Mouse (Mus musculus) gastrocnemius, adult 2 months (tissue): ENCODE results near the gene Traf2. TPM values are rescaled to one million over a fixed set of nuclear protein-coding genes. Genes with fewer than 3 reads are reported as not detected.

Source experiments
- DNase-seq: peaks from one replicate; pipeline ENCODE4 v3.0.0; 2022
- H3K27ac ChIP-seq: fragments of 200-600 bp; 2 replicates; pipeline ENCODE4 v1.8.1; 2022; ENCODE audit warnings: mild to moderate bottlenecking
- H3K4me3 ChIP-seq: fragments of 200-600 bp; 2 replicates; pipeline ENCODE4 v1.8.1; 2022; ENCODE audit warnings: mild to moderate bottlenecking, moderate library complexity
- CTCF ChIP-seq: fragments of 200-600 bp; IDR thresholded peaks from 2 replicates; pipeline ENCODE4 v1.8.1; 2022; ENCODE audit warnings: antibody characterized with exemption, mild to moderate bottlenecking, moderate library complexity
- intact Hi-C: fragments of 180-260 bp; cut with DNase I; formaldehyde crosslinking; loops from one replicate; pipeline ENCODE4 v1.15.1; 2025
- total RNA-seq, 2 experiments: library from RNA; stranded (reverse); gene quantifications; 2 replicates each; pipeline ENCODE4 v1.2.3; 2021

The Traf2 gene
- total RNA-seq, 2 experiments from 2014 or later, result 12.4 to 13.1 TPM

DNA sequence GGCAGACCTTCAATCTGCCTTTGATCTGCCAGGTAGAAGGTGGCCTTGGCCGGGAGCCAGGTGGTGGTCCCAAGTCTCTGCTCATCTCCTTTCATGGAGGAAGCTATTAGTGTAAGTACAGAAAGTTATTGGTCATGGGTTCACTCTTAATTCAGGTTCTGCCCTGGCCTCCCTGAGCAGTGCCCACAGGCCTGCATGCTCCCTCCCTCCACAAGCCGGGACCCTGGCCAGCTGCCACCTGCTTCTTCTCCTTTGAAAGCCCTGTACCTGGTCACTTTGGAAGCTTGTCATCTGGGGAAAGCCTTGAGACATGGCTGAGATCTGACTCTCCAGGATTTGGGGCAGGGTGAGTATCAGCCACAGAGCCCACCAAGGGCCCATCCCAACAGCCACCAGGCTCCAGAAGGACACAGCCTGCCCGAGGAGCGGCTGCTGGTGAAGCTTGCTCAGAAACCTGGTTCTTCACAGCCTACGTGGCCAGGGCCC, 53.2 kb downstream of the Traf2 start, which contains the start of gene Lcn12:
Lcn12 (minus strand) TSS at position 436 of the 486 bp plus-strand sequence.
- no peak for TF ChIP-seq CTCF
- Histone ChIP-seq H3K27ac (no peak within 1 kb of the TSS), H3K4me3 (no peak within 1 kb of the TSS)
- DNase-seq, result no peak
- intact Hi-C loops, result no loop called here

DNA sequence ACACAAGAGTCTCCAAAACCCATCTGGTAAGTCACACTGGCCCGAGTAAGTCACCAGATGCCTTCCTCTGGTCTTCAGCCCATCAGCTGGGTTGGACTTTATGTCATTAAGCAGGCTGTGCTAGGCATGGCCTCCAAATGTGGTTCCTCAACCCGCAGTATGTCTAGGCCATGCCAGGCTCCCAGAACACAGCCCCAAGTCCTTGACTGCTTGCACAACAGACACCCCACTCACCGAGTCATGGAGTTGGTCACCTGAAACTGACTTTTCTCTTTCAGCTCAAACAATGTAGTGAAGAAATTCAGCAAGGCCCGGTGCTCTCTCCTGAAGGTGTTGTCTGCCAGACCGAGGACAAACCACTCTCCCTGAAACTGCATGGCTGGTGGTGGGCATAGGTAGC, 53.8 kb downstream of the Traf2 start:
- no peak overlapping the region for H3K4me3 ChIP-seq
- no peak for TF ChIP-seq CTCF
- no peak for DNase-seq
- no peak overlapping the region for H3K27ac ChIP-seq
- intact Hi-C loops, result no loop called here

DNA sequence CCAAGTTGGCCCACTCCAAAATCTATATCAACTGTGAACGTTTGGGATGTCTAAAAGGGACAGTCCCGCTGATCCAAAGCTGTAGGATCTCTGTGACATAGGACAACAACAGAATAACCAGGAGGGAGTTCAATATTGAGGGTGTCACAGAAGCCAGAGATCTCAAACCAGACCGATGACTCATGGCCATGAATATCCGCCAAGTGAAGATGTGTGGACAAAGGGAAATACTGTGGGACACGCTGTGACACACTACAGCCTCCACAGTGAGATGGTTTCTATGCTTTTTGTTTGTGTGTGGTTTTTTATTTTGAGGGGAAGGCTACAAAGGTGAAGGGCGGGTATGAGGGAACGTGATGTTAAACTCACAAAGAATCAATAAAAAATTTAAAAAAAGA, 58.1 kb downstream of the Traf2 start:
- intact Hi-C loops, result no loop called here
- no peak for DNase-seq
- Histone ChIP-seq H3K27ac (no peak overlapping the region), H3K4me3 (no peak overlapping the region)
- no peak for TF ChIP-seq CTCF

DNA sequence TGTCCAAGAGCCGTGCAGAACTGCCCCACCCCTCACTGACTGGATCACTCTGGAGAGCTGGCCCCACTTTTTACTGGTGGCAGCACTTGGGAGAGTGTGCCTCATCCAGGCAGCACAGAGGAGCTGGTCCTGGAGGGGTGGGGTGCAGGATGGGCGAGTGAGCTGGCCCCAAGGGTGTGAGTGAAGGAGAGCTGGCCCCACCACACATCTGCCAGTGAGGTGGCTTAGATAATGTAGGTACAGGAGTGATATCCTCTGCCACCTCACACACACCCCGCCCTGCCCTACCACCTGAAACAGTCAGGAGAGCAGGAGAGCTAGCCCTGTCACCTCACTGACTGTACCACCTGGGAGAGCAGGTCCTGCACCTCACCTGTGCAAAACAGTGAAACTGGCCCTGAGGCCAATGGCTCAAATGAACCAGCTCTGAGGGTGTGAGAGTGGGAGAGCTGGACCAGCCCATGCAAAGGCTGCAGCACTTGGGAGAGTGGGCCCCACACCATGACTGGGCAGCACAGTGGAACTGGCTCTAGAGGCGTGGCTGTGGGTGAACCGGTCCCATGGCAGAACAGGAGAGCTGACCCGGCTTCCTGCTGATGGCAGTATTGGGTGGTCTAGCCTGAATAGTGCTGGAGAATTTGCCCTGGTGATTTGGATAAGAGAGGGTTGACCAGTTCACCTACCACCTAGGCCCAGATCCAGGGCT, 58.6 kb downstream of the Traf2 start:
- DNase-seq, result no peak

DNA sequence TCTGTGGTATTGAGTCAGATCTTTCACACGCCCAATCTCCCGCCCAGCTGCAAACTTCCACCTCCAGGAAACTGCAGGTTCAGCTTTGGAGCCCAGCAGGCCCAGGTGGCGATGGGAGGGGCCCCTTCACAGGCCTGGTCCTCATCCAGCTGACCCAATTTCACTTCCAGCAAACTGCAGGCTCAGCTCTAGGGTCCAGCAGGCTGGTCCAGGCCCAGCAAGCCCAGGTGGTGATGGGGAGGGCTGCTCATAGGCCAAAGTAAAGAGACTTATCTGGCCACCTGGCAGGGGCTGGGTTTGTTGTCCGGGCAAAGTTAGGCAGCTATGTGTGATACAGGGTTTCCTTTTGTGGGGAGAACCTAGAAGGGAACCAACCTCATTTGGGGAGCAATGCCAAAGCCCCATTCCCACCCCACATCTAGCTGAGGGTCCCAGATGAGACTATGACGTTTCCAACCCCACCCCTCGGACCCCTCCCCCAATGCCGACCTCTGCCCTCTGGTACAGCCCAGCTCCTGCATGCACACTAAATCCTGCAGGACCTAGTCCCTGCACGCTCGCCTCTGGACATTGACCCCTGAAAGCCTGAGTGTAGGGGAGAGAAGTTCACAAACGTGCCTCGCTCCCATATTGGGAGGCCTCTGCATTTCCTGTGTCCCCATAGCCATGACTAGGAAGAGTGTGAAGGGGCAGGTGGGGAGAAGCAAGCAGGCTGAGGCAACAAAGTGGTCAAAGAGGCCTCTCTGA, 61.7 kb downstream of the Traf2 start:
- TF ChIP-seq CTCF, result no peak
- peak; percentile 68 for DNase-seq
- Histone ChIP-seq H3K4me3 (no peak overlapping the region), H3K27ac (no peak overlapping the region)
- intact Hi-C loops, result no loop called here

More for the DNA sequence above, 58.6 kb downstream of the Traf2 start:
- no peak overlapping the region for H3K27ac ChIP-seq
- no peak overlapping the region for H3K4me3 ChIP-seq
- TF ChIP-seq CTCF, result no peak
- intact Hi-C loops, result no loop called here

DNA sequence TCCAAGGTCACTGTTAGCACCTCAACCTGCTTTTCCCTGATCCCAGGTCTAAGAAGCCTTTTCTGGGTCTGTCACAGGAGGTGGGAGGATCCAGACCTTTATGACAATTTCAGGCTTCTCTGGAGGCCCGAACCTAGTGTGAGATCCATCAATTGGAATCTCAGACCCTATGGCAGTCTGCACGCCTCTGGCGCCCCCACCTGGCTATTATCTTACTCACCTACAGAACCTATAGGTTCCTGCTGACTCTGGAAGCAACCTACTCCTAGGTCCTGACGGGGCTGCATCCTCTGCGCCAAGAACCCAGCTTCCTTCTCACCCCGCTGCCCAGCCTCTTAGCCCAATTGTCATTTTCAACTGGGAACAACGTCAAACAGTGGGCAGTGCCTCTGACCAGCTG, 63.8 kb downstream of the Traf2 start:
- no peak for DNase-seq
- no peak overlapping the region for H3K27ac ChIP-seq
- intact Hi-C loops, result loop anchor here (1.0 kb wide), 1 partner anchor 61 kb away; no protein-coding TSS in a partner anchor
- TF ChIP-seq CTCF, result peak; percentile 62
- H3K4me3 ChIP-seq, result no peak overlapping the region

DNA sequence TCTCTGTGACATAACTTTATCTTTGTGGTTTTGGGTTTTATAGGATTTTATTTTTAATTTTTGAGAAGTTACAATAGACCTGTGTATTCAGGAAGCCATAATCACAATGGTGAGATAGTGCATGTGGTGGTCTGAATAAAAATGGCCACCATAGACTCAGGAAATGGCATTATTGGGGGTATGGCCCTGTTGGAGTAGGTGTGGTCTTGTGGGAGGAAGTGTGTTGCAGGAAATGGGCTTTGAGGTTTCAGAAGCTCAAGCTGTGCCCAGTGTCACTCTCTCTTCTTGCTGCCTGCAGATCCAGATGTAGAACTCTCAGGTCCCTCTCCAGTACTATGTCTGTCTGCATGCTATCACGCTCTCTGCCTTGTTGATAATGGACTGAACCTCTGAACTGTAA, 66.2 kb downstream of the Traf2 start:
- intact Hi-C loops, result no loop called here
- DNase-seq, result no peak
- Histone ChIP-seq H3K4me3 (no peak overlapping the region), H3K27ac (no peak overlapping the region)
- no peak for TF ChIP-seq CTCF

DNA sequence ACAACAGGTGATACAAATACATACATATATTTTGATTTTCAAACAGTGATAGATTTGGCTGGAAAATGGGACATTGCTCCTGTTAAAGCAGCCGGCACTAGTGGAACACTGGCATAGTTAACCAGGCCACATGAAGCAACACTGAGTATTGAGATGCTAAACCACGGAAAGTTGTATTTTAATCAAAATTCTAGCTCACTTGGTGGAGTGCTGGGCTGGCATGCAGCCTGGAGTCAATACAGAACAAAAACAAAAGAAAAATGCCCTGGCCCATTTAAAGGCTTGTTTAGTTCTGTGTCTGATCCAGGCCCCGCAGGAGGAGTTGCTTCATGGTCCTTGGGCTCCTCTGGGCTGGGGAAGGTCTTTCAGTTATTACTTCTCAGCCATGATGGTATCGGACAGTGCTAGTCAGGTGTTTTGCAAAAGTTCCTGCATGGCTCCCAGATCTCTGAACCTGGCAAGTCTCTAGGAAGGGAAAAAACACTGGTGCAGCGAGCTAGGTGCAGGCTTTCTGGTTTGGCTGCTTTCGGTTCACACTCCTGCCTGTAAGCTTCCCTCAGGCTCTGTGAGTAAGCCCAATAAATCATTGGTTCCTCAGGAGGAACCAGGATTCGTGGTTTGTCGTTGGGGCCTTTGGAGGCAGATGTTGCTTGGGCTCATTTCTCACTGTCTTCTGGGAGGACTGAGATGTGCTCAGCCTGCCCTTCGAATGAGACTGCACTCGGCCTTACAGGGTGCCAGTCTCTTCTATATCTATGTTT, 67.0 kb downstream of the Traf2 start:
- TF ChIP-seq CTCF, result no peak
- intact Hi-C loops, result no loop called here
- H3K4me3 ChIP-seq, result no peak overlapping the region

DNA sequence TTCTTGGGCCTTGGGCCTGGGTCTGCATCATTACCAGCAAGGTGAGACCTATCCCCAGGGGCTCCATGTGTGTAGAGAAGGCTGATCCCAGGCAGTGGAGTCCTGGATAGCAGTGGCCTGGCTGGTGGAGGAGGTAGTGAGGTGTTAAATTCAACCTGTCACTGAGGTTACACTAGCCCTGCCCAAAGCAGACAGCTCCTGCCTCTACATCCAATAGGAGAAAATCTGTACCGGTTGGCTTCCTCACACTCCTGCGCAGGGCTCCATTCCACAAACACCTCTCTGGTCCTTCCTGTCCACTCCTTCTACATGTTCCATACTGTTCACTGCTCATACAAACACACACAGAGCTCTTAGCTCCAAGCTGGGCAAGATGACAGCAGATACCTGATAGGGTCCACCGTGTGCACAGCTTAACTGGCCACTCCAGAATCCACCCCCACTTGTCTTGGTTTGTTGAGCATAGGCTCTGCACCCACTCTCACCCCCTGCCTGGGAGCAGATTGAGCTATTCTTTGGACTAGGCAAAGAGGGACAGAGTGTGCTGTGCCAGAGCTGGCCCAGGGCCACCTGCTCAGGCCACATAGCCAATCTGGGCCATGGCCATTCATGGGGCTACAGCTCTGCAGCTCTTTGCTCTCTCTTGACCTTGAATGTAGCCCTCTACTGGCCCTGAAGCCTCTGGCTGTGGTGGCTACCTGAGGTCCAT, 68.6 kb downstream of the Traf2 start:
- H3K27ac ChIP-seq, result peak overlapping the region; percentile 50
- no peak overlapping the region for H3K4me3 ChIP-seq
- TF ChIP-seq CTCF, result no peak
- DNase-seq, result peak; percentile 81
- intact Hi-C loops, result no loop called here

More for the DNA sequence above, 67.0 kb downstream of the Traf2 start:
- DNase-seq, result no peak
- no peak overlapping the region for H3K27ac ChIP-seq

DNA sequence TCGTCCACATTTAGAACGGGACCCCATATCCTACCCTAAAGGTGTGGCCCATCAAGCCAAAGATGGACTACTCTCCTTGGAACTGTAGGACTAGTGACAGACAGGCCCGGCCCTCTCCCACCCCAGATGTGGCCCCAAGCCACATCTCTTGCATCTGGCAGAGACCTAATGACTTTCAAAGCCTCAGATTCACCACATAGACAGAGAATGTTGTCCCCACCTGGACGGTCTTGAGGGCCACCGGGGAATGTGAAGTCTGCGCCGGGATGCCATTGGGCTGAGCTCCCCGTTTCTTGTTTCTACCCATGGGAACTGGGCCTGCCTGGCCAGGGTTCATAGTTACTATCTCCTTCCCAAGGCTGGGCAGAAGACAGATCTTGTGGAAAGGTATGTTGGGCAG, 69.2 kb downstream of the Traf2 start:
- no peak for DNase-seq
- no peak for TF ChIP-seq CTCF
- Histone ChIP-seq H3K27ac (peak overlapping the region; percentile 50; the same call in 1 of the 2 replicates), H3K4me3 (no peak overlapping the region)
- intact Hi-C loops, result no loop called here

DNA sequence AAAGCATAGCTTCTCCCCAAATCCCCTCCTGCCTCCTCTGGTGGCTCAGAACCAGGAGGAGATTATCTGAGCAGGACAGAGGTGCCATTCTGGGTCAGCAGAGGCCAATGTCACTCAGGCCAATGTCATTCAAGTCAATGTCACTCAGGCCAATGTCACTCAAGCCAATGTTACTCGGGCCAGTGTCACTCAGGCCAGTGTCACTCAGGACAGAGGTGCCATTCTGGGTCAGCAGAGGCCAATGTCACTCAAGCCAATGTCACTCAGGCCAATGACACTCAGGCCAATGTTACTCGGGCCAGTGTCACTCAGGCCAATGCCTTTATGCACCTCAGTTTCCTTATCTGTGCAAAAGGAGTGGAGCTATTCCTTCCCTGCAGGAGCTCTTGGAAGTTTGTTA, 74.2 kb downstream of the Traf2 start:
- intact Hi-C loops, result no loop called here
- no peak overlapping the region for H3K4me3 ChIP-seq

DNA sequence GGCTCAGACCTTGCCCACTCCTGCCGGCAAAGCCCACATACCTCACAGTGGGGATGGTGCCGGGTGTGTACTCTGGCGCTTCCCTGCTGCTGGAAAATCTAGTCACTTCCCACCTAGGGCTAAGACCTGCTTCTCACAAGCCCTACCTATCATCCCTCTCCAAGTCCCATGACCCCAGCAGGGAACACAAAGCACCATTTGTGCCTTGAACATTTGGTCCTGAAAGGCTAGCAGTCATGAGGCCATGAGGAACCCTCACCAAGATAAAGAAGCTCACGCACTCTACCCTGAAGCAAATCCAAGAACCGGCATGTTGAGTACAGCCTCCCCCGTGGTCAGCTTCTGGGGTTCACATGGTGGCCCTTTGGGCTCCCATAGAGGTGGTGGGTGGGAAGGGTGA, 76.8 kb downstream of the Traf2 start, which contains the start of gene Ptgds:
Ptgds (minus strand) TSS at position 78 of the 400 bp plus-strand sequence.
- no peak for TF ChIP-seq CTCF
- intact Hi-C loops, result no loop called here
- no peak within 1 kb of the TSS for H3K27ac ChIP-seq
- H3K4me3 ChIP-seq, result no peak within 1 kb of the TSS
- DNase-seq, result no peak

More for the DNA sequence above, 74.2 kb downstream of the Traf2 start:
- TF ChIP-seq CTCF, result no peak
- DNase-seq, result no peak
- no peak overlapping the region for H3K27ac ChIP-seq
